Mouse (Mus musculus): ENCODE data around the gene Vmn1r13.
"Not testable (repeated sequence)": the region's sequence is repeated elsewhere in the genome, so short reads cannot be mapped to it uniquely, and the experiment has no call there.

The Vmn1r13 gene

DNA sequence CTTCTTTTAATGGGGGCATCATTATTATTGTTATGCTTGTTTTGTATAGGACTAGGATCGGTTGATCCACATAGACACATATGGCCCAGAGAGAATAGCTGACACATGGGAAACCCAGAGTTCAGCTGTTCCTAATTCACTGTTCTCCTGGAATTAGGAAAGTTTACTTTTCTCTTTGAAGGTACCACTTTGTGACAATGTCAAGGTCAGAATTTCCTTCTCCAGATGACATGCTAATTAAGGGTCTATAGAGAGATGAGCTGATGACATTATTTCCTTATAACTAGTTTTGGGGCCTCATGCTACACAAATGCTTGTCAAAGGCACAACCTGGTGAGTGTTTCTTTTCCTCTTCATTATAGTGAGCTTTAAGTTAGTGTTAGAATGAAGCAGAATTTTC, at the start of gene Vmn1r13:
Gene Vmn1r13 (plus strand): TSS at position 301 of the 400 bp plus-strand sequence.
- not testable (repeated sequence) for DNase-seq (ENCODE audit: low read depth, low spot score)

DNA sequence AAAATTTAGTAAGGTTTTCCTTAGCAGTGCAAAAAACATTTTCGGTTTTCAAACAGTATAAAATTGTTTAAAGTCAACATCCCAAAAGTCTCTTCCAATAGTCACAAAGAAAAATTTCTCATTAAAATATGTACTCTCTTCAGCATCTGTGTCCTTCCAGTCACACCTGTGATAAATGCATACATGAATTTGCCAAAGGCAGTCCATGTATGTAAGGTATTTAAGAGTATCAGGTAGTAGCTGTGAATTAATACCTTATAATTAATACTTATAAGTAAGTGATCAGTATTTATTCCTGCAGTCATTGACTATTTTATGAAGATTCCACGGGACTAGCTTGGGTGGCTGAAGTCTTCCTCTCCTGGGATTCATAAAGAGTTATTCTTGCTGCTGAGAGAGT, 46.5 kb upstream of the Vmn1r13 start, which contains the start of gene Vmn1r12:
Gene Vmn1r12 (plus strand): TSS at position 301 of the 400 bp plus-strand sequence.
- no peak for DNase-seq (ENCODE audit: low read depth, low spot score)

DNA sequence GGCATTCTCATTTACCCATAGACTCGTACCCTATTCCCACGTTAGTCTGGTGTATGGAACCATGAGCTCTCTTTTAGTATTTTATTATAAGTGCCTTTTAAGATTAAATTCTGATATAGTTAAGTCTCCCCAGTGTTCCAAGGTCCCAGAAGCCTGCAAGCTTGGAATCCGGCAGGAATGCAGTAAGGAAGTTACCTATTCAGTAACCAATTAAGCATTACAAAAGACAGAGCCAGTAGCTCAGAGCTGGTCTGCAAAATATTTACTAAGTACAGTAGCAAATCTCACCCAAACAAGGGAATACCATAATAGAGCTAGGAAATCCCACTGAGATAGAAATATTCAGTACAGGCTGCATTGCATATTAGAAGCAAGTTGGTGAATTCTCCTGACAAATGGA, 13.1 kb upstream of the Vmn1r13 start:
- DNase-seq (ENCODE audit: low read depth, low spot score), result not testable (repeated sequence)

DNA sequence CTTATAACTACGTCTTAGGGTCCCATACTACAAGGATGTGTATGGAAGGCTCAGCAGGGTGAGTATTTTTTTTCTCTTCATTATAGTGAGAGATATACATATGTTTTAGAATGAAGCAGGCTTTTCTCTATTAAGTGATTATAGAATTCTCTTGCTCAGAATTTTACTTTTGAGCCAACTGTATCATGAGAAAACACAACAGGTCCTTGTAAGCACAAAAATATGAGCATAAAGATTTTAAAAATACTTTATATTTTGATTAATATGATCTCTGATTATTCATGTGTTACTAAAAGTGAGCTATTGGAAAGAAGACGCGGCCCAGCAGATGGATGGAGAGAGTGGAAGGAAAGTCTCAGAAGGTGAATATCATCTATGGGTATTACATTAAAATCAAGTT, 28.3 kb downstream of the Vmn1r13 start, which contains the start of gene Vmn1r14:
Gene Vmn1r14 (plus strand): TSS at position 301 of the 400 bp plus-strand sequence.
- DNase-seq (ENCODE audit: low read depth, low spot score), result no peak

DNA sequence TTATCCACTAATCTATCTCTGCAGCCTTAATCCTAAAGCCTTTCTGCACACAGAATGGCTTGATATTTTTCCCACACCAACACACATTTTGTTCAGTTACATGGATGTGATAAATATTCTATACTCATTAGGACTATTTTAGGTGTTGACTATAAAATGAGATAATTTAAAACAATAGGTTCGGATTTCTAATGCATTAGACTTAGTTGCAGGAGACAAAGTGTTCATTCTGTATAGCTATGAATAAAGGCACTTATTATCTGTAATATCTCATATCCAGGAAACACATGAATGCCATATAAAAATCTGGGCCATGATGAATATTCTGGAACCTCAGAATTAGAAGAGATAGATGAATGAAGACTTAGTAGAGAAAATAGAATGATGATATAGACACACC, 54.6 kb downstream of the Vmn1r13 start, which contains the start of gene Vmn1r15:
Gene Vmn1r15 (plus strand): TSS at position 301 of the 400 bp plus-strand sequence.
- DNase-seq (ENCODE audit: low read depth, low spot score), result no peak

DNA sequence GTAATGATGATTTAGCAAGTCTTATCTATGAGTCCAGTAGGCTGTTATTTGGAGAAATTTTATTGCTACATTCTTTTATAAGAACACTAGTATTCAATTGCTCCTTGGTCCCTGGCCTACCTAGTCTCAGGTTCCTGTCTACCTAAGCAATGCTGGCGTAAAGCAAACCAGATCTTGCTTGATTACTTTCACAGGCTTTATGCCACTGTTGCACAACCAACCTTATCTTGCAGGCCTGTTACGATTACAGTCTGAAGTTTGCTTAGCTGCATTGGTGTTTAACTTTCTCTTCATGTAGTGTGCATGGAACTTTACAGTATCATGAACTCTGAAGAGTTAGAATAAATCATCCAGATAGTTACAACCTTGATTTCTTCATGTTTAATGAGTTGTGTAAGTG, 57.9 kb downstream of the Vmn1r13 start:
- no peak for DNase-seq (ENCODE audit: low read depth, low spot score)
